Mouse (Mus musculus): ENCODE measurements around the gene Gm49380. TPM values are rescaled to one million over a fixed set of nuclear protein-coding genes. Genes with fewer than 3 reads are reported as not detected.
"Not testable (repeated sequence)": the region's sequence is repeated elsewhere in the genome, so short reads cannot be mapped to it uniquely, and the experiment has no call there.

Gm49380 gene
- polyA plus RNA-seq, 1 experiment from 2014 or later = 0.58 TPM

GRCm38 (mm10) chr9:44124317-44124716 is 11.0 kb upstream of the Gm49380 start:
- Histone ChIP-seq H3K27me3 (replicated peaks) (no peaks in the 10 kb centered on the region), H3K27ac (replicated peaks) (no peak overlapping the region), H3K9me3 (replicated peaks) (no peaks in the 10 kb centered on the region), H3K4me3 (replicated peaks) (no peak overlapping the region), H3K9ac (replicated peaks) (no peak overlapping the region), H3K36me3 (no peaks in the 10 kb centered on the region), H3K4me2 (no peak overlapping the region), H3K4me1 (peaks cover 13% of the 10 kb centered on the region)
- WGBS = 70% methylated on average over 6 of the region's 6 CpGs
- no peak for ATAC-seq (ENCODE audit: low FRiP score)

GRCm38 (mm10) chr9:44119948-44120465 is 6.7 kb upstream of the Gm49380 start:
- Histone ChIP-seq H3K4me1 (no peaks in the 10 kb centered on the region), H3K27me3 (replicated peaks) (no peaks in the 10 kb centered on the region), H3K9me3 (replicated peaks) (no peaks in the 10 kb centered on the region), H3K36me3 (no peaks in the 10 kb centered on the region), H3K4me2 (no peak overlapping the region), H3K4me3 (replicated peaks) (no peak overlapping the region), H3K9ac (replicated peaks) (no peak overlapping the region), H3K27ac (replicated peaks) (no peak overlapping the region)
- no peak for ATAC-seq (ENCODE audit: low FRiP score)
- WGBS = 79% methylated on average over 8 of the region's 8 CpGs

GRCm38 (mm10) chr9:44119011-44119410 is 5.7 kb upstream of the Gm49380 start:
- 47% methylated on average over 5 of the region's 5 CpGs for WGBS

GRCm38 (mm10) chr9:44116182-44116581 is 2.9 kb upstream of the Gm49380 start:
- no peak overlapping the region for H3K4me3 ChIP-seq (replicated peaks)
- H3K4me1 ChIP-seq = peaks cover 12% of the 10 kb centered on the region
- H3K9ac ChIP-seq (replicated peaks) = no peak overlapping the region
- no peaks in the 10 kb centered on the region for H3K36me3 ChIP-seq
- no peak for ATAC-seq (ENCODE audit: low FRiP score)
- no peak overlapping the region for H3K4me2 ChIP-seq
- H3K27me3 ChIP-seq (replicated peaks) = no peaks in the 10 kb centered on the region
- no peak overlapping the region for H3K27ac ChIP-seq (replicated peaks)
- no peaks in the 10 kb centered on the region for H3K9me3 ChIP-seq (replicated peaks)
- 93% methylated on average over 4 of the region's 4 CpGs for WGBS

More at GRCm38 (mm10) chr9:44119011-44119410, 5.7 kb upstream of the Gm49380 start:
- Histone ChIP-seq H3K36me3 (no peaks in the 10 kb centered on the region), H3K4me3 (replicated peaks) (no peak overlapping the region), H3K27me3 (replicated peaks) (no peaks in the 10 kb centered on the region), H3K9ac (replicated peaks) (no peak overlapping the region), H3K4me2 (no peak overlapping the region), H3K27ac (replicated peaks) (no peak overlapping the region), H3K9me3 (replicated peaks) (no peaks in the 10 kb centered on the region), H3K4me1 (no peaks in the 10 kb centered on the region)
- ATAC-seq (ENCODE audit: low FRiP score) = no peak

GRCm38 (mm10) chr9:44115599-44115998 is 2.3 kb upstream of the Gm49380 start:
- no peak overlapping the region for H3K9ac ChIP-seq (replicated peaks)
- WGBS = 93% methylated on average over 9 of the region's 9 CpGs
- ATAC-seq (ENCODE audit: low FRiP score) = no peak
- H3K27ac ChIP-seq (replicated peaks) = no peak overlapping the region
- no peaks in the 10 kb centered on the region for H3K9me3 ChIP-seq (replicated peaks)
- peaks cover 16% of the 10 kb centered on the region for H3K4me1 ChIP-seq
- H3K27me3 ChIP-seq (replicated peaks) = no peaks in the 10 kb centered on the region
- no peaks in the 10 kb centered on the region for H3K36me3 ChIP-seq
- H3K4me3 ChIP-seq (replicated peaks) = no peak overlapping the region
- no peak overlapping the region for H3K4me2 ChIP-seq

GRCm38 (mm10) chr9:44114453-44114852 is 1.2 kb upstream of the Gm49380 start:
- Histone ChIP-seq H3K9ac (replicated peaks) (no peak overlapping the region), H3K4me2 (no peak overlapping the region), H3K27me3 (replicated peaks) (no peaks in the 10 kb centered on the region), H3K27ac (replicated peaks) (no peak overlapping the region), H3K4me1 (peaks cover 27% of the 10 kb centered on the region), H3K4me3 (replicated peaks) (no peak overlapping the region), H3K9me3 (replicated peaks) (no peaks in the 10 kb centered on the region), H3K36me3 (no peaks in the 10 kb centered on the region)
- 93% methylated on average over 2 of the region's 2 CpGs for WGBS
- ATAC-seq (ENCODE audit: low FRiP score) = no peak

GRCm38 (mm10) chr9:44111909-44112308 is 1.4 kb downstream of the Gm49380 start:
- H3K9ac ChIP-seq (replicated peaks); H3K27me3 ChIP-seq (replicated peaks); H3K4me3 ChIP-seq (replicated peaks); ATAC-seq (ENCODE audit: low FRiP score); H3K9me3 ChIP-seq (replicated peaks); H3K27ac ChIP-seq (replicated peaks); H3K36me3 ChIP-seq: not testable (repeated sequence)
- Histone ChIP-seq H3K4me2 (peak overlapping the region; percentile 60), H3K4me1 (peaks cover 52% of the 10 kb centered on the region)
- WGBS = 71% methylated on average over 10 of the region's 12 CpGs

- Histone ChIP-seq H3K4me3 (replicated peaks) (no peak overlapping the region), H3K36me3 (peaks cover 4% of the 10 kb centered on the region; the same call in 1 of the 2 replicates), H3K27ac (replicated peaks) (no peak overlapping the region), H3K4me1 (peaks cover 61% of the 10 kb centered on the region), H3K27me3 (replicated peaks) (no peaks in the 10 kb centered on the region), H3K4me2 (peak overlapping the region; percentile 42), H3K9ac (replicated peaks) (no peak overlapping the region; the same call in 1 of the 2 replicates), H3K9me3 (replicated peaks) (no peaks in the 10 kb centered on the region)
- 34% methylated on average over 9 of the region's 9 CpGs for WGBS
- no peak for ATAC-seq (ENCODE audit: low FRiP score)
Observed at GRCm38 (mm10) chr9:44109360-44110095, 3.8 kb downstream of the Gm49380 start.

GRCm38 (mm10) chr9:44108269-44109055 is 4.8 kb downstream of the Gm49380 start:
- ATAC-seq (ENCODE audit: low FRiP score) = no peak
- Histone ChIP-seq H3K9ac (replicated peaks) (no peak overlapping the region; the same call in 1 of the 2 replicates), H3K9me3 (replicated peaks) (no peaks in the 10 kb centered on the region), H3K4me1 (peaks cover 57% of the 10 kb centered on the region), H3K36me3 (peaks cover 4% of the 10 kb centered on the region; the same call in 1 of the 2 replicates), H3K27ac (replicated peaks) (peak overlapping the region; percentile 76; the same call in 1 of the 2 replicates), H3K4me2 (peak overlapping the region; percentile 42), H3K27me3 (replicated peaks) (no peaks in the 10 kb centered on the region), H3K4me3 (replicated peaks) (no peak overlapping the region)
- 76% methylated on average over 31 of the region's 31 CpGs for WGBS

GRCm38 (mm10) chr9:44107557-44108179 is 5.6 kb downstream of the Gm49380 start:
- ATAC-seq (ENCODE audit: low FRiP score) = peak; percentile 2; the same call in 1 of the 2 replicates
- no peaks in the 10 kb centered on the region for H3K9me3 ChIP-seq (replicated peaks)
- 0 out of 2 replicates have a peak overlapping the region, but pooled peaks have one; percentile 10 for H3K9ac ChIP-seq (replicated peaks)
- peak overlapping the region; percentile 42 for H3K4me2 ChIP-seq
- 40% methylated on average over 25 of the region's 25 CpGs for WGBS
- no peak overlapping the region for H3K4me3 ChIP-seq (replicated peaks)
- peaks cover 4% of the 10 kb centered on the region; the same call in 1 of the 2 replicates for H3K36me3 ChIP-seq
- H3K27ac ChIP-seq (replicated peaks) = peak overlapping the region; percentile 76
- H3K27me3 ChIP-seq (replicated peaks) = no peaks in the 10 kb centered on the region
- peaks cover 57% of the 10 kb centered on the region for H3K4me1 ChIP-seq

- peaks cover 4% of the 10 kb centered on the region; the same call in 1 of the 2 replicates for H3K36me3 ChIP-seq
- peak; percentile 69 for ATAC-seq (ENCODE audit: low FRiP score)
- H3K4me3 ChIP-seq (replicated peaks) = no peak within 1 kb of the TSS
- H3K4me1 ChIP-seq = peaks cover 55% of the 10 kb centered on the region
- H3K9me3 ChIP-seq (replicated peaks) = no peaks in the 10 kb centered on the region
- 24% methylated on average over 8 of the region's 8 CpGs for WGBS
- peak within 1 kb of the TSS; percentile 42 for H3K4me2 ChIP-seq
- peak within 1 kb of the TSS; percentile 76 for H3K27ac ChIP-seq (replicated peaks)
- H3K9ac ChIP-seq (replicated peaks) = 0 out of 2 replicates have a peak within 1 kb of the TSS, but pooled peaks have one; percentile 10
- H3K27me3 ChIP-seq (replicated peaks) = no peaks in the 10 kb centered on the region
Observed at GRCm38 (mm10) chr9:44107110-44107509, 6.2 kb downstream of the Gm49380 start, which contains the start of gene C1qtnf5. TSS of gene C1qtnf5 (plus strand) at chr9:44107245.

Measured in neural tube, embryonic 15.5 days (tissue).